Mouse (Mus musculus) ovary, postnatal 14 days (tissue): ENCODE results near the gene Tmem106a.
A peak's percentile ranks its signal among the peaks of the same experiment; 100 is the strongest.
"Not testable (repeated sequence)": the region's sequence is repeated elsewhere in the genome, so short reads cannot be mapped to it uniquely, and the experiment has no call there.

Experiments
- DNase-seq: peaks from one replicate; pipeline ENCODE4 v3.0.0; 2022; ENCODE audit warnings: low spot score

The Tmem106a gene

GRCm38 (mm10) chr11:101602491-101602890, 20.4 kb downstream of the Tmem106a start:
- peak; percentile 64 for DNase-seq

- DNase-seq = no peak
These were observed 22.1 kb downstream of the Tmem106a start for GRCm38 (mm10) chr11:101604116-101604515.

DNA sequence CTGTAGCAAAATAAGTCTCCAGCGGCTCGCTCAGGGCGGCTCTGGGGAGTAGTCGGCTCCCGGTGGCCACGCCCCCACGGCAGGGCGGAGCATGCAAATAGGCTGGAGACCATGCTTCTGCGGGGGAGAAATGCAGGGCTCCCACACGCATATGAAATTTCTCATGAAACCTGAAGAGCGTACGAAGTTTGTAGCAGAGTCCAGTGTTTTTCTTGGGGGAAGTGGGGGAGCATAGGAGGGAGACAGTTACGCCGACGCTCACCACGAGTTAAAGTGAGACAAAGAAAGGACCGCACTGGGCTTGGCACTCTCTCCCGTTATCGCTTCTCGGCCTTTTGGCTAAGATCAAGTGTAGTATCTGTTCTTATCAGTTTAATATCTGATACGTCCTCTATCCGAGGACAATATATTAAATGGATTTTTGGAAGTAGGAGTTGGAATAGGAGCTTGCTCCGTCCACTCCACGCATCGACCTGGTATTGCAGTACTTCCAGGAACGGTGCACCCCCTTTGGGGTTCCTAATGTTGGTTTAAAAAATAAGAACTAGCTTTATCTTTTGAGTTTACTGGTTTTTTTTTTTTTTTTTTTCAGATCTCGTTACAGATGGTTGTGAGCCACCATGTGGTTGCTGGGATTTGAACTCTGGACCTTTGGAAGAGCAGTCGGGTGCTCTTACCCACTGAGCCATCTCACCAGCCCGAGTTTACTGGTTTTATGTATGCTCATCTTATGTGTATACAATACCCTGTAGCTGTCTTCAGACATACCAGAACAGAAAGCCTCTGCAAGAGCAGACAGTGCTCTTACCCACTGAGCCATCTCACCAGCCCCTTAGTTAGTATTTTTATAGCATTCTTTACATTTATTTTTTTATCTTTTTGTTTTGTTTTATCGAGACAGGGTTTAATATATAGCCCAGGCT, 22.8 kb downstream of the Tmem106a start:
- peak; percentile 67 for DNase-seq

- DNase-seq = not testable (repeated sequence)
These were observed 25.1 kb downstream of the Tmem106a start for GRCm38 (mm10) chr11:101607134-101607533.

GRCm38 (mm10) chr11:101610445-101610844, 28.4 kb downstream of the Tmem106a start:
- no peak for DNase-seq

- no peak for DNase-seq
These were observed 31.6 kb downstream of the Tmem106a start for GRCm38 (mm10) chr11:101613596-101613995.

DNA sequence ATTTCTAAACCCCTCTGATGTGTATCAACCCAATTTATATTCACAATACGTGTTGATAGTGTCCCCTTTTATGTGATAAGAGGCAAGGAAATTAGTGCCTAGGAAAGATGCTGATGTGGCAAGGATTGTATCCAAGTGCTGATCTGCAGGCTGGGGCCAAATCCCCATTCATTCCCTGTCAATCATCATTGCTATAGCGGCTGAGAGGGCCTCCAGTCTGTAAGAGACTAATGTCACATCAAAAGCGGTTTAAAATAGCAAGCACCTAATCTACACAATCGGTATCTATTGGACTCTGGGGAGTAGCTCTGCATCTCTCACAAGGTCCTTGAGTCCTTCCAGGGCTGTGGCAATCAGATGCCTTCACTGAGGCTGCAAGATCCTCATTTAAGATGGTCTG, 32.1 kb downstream of the Tmem106a start:
- DNase-seq = no peak

- no peak for DNase-seq
These were observed 33.3 kb downstream of the Tmem106a start for GRCm38 (mm10) chr11:101615380-101615779.

DNA sequence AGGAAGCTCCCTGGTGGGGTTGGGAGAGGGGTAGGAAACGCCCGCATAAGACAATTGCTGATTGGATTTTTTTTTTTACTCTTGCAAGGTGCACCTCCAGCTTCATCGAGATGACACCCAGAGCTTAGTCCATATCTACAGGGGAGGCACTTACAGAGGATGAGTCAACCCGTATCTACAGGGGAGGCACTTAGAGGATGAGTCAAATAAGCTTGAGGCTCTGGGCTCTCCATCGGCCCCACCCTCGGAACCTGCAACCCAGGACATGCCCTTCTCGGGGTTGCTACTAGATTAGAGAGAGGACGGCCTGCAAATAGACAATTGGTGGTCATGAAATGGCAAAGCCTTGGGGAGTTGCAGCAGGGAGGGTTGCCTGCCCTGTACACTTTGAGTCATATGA, 34.1 kb downstream of the Tmem106a start:
- DNase-seq = no peak

- no peak for DNase-seq
These were observed 35.1 kb downstream of the Tmem106a start for GRCm38 (mm10) chr11:101616948-101617767.

GRCm38 (mm10) chr11:101617849-101618248, 35.8 kb downstream of the Tmem106a start:
- no peak for DNase-seq

DNA sequence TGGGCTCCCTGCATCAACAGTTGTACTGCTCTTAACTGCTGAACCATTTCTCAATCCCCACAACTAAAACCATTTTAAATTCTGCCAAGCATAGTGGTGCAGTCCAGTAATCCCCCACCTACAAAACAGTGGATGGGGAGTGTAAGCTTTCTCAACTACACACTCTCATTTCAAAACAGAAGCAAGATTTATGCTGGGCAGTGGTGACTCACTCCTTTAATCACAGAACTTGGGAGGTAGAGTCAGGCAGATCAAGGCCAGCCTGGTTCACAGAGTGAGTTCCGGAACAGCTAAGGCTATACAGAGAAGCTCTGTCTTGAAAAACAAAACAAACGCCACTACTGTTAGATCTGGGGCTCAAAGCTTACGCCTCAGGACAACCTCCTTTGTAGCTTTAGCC, 36.6 kb downstream of the Tmem106a start:
- DNase-seq = no peak

GRCm38 (mm10) chr11:101620022-101620655, 38.1 kb downstream of the Tmem106a start:
- DNase-seq = not testable (repeated sequence)

- DNase-seq = no peak
These were observed 44.6 kb downstream of the Tmem106a start for GRCm38 (mm10) chr11:101626649-101626994.

- DNase-seq = peak; percentile 70
These were observed 45.2 kb downstream of the Tmem106a start, which contains the start of gene Rdm1 for GRCm38 (mm10) chr11:101626995-101627856. Gene Rdm1, plus strand, starts transcription at chr11:101627195.

GRCm38 (mm10) chr11:101627857-101628559, 46.0 kb downstream of the Tmem106a start:
- peak; percentile 89 for DNase-seq

DNA sequence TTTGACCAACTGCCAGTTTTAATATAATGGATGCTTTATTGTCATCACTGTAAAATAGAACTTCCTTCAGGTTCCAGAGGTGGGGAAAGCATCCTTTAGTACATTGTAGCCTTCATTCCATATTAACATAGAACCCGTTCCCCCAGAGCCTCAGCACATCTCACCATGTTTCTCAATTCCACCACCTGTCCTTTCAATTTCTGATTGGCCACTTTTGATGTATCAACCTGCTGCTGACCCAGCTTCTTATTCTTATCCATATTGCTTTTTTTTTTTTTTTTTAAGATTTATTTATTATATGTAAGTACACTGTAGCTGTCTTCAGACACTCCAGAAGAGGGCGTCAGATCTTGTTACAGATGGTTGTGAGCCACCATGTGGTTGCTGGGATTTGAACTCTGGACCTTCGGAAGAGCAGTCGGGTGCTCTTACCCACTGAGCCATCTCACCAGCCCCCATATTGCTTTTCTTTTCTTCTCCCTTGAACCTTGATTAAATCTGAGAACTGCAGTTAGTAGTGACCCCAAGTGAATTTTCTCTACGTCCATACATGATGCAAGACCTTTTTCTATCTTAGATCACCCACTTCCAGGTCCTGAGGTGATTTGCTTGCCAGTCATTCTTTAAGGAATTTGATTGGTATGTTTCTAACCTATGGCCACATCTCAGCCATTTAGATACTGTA, 46.8 kb downstream of the Tmem106a start:
- DNase-seq = not testable (repeated sequence)

GRCm38 (mm10) chr11:101635660-101636059, 53.6 kb downstream of the Tmem106a start:
- no peak for DNase-seq

GRCm38 (mm10) chr11:101639761-101640160, 57.7 kb downstream of the Tmem106a start:
- DNase-seq = no peak
